Mouse (Mus musculus) ES-Bruce4 (cell line): Measurements from ENCODE around the gene Wrap73. TPM values are rescaled to one million over a fixed set of nuclear protein-coding genes. Genes with fewer than 3 reads are reported as not detected.
A peak's percentile ranks its signal among the peaks of the same experiment; 100 is the strongest.

Experiments
- H3K27ac ChIP-seq: 2 replicates; pipeline ENCODE4 v1.5.1; 2012; ENCODE audit warnings: low read length, inconsistent platforms; ENCODE audit not compliant: insufficient read depth
- H3K27me3 ChIP-seq: 2 replicates; pipeline ENCODE4 v1.6.1; 2012; ENCODE audit warnings: mild to moderate bottlenecking, low read length, inconsistent platforms; ENCODE audit not compliant: control insufficient read depth, poor library complexity, insufficient read depth, severe bottlenecking
- H3K36me3 ChIP-seq: 2 replicates; pipeline ENCODE4 v1.6.1; 2012; ENCODE audit warnings: inconsistent platforms, mild to moderate bottlenecking, low read length, moderate library complexity; ENCODE audit not compliant: control insufficient read depth, poor library complexity, insufficient read depth, severe bottlenecking
- H3K4me1 ChIP-seq: one replicate; pipeline ENCODE4 v1.8.1; 2011; ENCODE audit warnings: low read length; ENCODE audit not compliant: control insufficient read depth, insufficient read depth
- H3K4me3 ChIP-seq: 2 replicates; pipeline ENCODE4 v1.5.1; 2011; ENCODE audit warnings: low read depth, mild to moderate bottlenecking, low read length
- H3K9ac ChIP-seq: 2 replicates; pipeline ENCODE4 v1.6.1; 2012; ENCODE audit warnings: low read depth, mild to moderate bottlenecking, inconsistent platforms; ENCODE audit not compliant: poor library complexity, severe bottlenecking
- H3K9me3 ChIP-seq: replicated peaks from 2 replicates; pipeline ENCODE4 v1.6.1; 2012; ENCODE audit warnings: mild to moderate bottlenecking, low read length, inconsistent platforms; ENCODE audit not compliant: control insufficient read depth, poor library complexity, insufficient read depth, severe bottlenecking
- CTCF ChIP-seq: IDR thresholded peaks from one replicate; pipeline ENCODE4 v1.8.1; 2011; ENCODE audit warnings: low read depth, low read length
- EP300 ChIP-seq: IDR thresholded peaks from 2 replicates; pipeline ENCODE4 v1.6.1; 2011; ENCODE audit warnings: low read depth, low read length; ENCODE audit not compliant: insufficient read depth
- POLR2A ChIP-seq: IDR thresholded peaks from one replicate; pipeline ENCODE4 v1.8.1; 2011; ENCODE audit warnings: low read length; ENCODE audit not compliant: insufficient read depth
- polyA plus RNA-seq: library from polyadenylated mRNA; stranded (reverse); fragments of >200 nt; gene quantifications from 2 replicates; pipeline ENCODE4 v1.2.4, GENCODE M21; 2011; ENCODE audit warnings: low read depth; ENCODE audit not compliant: missing spikeins, insufficient read depth, insufficient read length

Wrap73 gene
- polyA plus RNA-seq, 1 experiment = 11.9 TPM

DNA sequence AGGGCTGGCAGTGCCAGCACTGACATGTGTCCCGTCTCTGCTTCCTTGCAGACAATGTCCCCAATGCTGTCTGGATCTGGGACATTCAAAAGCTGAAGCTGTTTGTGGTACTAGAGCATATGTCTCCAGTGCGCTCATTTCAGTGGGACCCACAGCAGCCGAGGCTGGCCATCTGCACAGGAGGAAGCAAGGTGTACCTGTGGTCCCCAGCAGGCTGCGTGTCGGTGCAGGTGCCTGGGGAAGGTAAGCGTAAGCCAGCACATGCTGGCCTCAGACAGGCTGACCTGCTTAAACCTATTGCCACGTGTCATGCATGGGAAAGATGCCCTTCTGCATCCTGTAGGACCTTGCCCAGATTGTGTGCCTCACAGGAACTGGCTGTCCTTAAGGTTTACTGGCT lies 13.9 kb downstream of the Wrap73 start:
- Histone ChIP-seq H3K9ac (no peak overlapping the region), H3K36me3 (peaks cover 9% of the 10 kb centered on the region), H3K27ac (no peak overlapping the region), H3K4me1 (no peaks in the 10 kb centered on the region), H3K27me3 (no peaks in the 10 kb centered on the region), H3K4me3 (no peak overlapping the region), H3K9me3 (no peaks in the 10 kb centered on the region)
- no peak for TF ChIP-seq CTCF
- TF ChIP-seq EP300 = no peak
- TF ChIP-seq POLR2A = no peak

DNA sequence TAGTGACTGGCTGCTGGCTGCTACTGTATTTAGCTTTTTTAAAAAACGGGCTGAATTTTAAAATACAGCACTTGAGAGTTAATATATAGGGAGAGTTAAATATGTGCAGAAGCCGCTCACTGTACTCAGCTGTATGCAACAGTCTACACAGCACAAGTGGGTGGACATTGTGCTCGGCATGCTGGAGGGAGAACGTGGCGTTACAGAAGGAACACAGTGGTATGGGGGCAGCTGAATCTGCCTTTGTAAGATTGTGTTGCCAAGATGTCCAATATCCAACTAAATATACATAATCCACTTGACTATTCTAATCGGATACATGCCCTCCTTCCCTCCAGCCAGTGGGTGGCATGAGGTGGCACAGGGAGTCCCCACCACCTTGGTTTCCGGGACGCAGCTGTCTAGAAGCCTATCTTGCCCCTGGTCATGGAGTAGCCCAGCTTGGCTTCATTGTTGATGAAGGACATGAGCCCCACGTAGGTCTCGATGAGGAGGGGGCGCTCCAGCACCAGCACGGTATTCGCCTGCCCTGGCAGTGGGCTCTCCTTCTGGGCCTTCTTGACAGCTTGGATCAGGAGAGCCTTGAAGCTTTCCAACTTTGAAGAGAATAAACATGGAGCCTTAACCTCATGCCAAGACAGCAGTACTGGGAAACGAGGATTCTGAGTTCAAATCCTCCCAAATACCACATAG lies 15.9 kb downstream of the Wrap73 start:
- Histone ChIP-seq H3K36me3 (peaks cover 9% of the 10 kb centered on the region; the same call in 1 of the 2 replicates), H3K9ac (no peak overlapping the region), H3K4me1 (peaks cover 2% of the 10 kb centered on the region), H3K27ac (no peak overlapping the region), H3K27me3 (no peaks in the 10 kb centered on the region), H3K9me3 (no peaks in the 10 kb centered on the region), H3K4me3 (no peak overlapping the region)
- TF ChIP-seq CTCF = no peak
- TF ChIP-seq EP300 = no peak
- TF ChIP-seq POLR2A = no peak

- Histone ChIP-seq H3K4me1 (peaks cover 2% of the 10 kb centered on the region), H3K27me3 (no peaks in the 10 kb centered on the region), H3K9me3 (no peaks in the 10 kb centered on the region), H3K9ac (no peak overlapping the region), H3K36me3 (peaks cover 9% of the 10 kb centered on the region; the same call in 1 of the 2 replicates), H3K27ac (no peak overlapping the region), H3K4me3 (no peak overlapping the region)
- TF ChIP-seq POLR2A (no peak), EP300 (no peak), CTCF (peak; percentile 97)
Observed at GRCm38 (mm10) chr4:154159002-154159401, 16.8 kb downstream of the Wrap73 start.

GRCm38 (mm10) chr4:154159961-154160537 lies 17.9 kb downstream of the Wrap73 start:
- Histone ChIP-seq H3K9ac (peak overlapping the region; percentile 85), H3K27me3 (no peaks in the 10 kb centered on the region), H3K4me1 (peaks cover 2% of the 10 kb centered on the region), H3K9me3 (no peaks in the 10 kb centered on the region), H3K36me3 (peaks cover 9% of the 10 kb centered on the region; the same call in 1 of the 2 replicates), H3K4me3 (peak overlapping the region; percentile 73), H3K27ac (no peak overlapping the region)
- TF ChIP-seq POLR2A (no peak), CTCF (no peak), EP300 (no peak)

DNA sequence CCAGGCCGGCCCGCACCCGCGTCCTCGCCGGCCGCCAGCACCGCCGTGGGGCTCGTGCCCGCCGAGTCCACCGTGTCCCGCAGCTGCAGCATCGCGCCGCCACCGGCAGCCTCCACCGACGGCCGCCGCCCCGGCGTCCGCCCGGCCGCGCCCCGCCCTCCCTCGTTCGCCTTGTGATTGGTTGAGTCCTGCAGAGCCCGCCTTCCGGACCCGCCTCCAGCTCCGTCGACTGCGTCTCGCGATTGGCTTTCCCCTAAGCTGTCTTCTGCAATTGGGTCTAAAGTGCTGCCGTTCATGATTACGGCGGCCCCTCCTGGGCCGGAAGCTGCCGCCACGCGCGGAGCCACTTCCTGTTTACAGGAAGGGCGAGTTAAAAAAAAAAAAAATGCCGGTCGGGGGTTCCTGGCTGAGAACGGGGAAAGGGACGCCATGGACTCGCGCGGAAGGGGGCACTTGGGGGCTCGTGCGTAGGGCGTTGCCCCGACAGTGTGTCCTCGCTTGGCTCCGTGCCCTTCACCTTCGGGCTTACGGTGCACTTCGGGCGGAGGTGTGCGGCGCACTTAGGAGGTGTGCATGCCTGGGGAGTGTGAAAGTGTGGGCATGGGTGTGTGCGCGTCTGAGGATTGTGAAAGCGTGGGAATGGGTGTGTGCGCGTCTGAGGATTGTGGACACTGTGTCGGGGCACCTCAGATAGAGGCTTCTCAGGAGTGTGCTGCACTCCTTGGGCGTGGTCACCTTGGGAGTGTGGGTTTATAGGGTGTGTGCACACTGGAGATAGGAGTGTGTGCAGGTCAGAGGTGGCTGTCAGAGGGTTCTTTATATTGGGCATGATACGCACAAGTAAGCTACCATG lies 18.6 kb downstream of the Wrap73 start, which contains the start of gene Tprgl:
Gene Tprgl (minus strand): TSS at position 129 of the 853 bp plus-strand sequence.
- H3K27ac ChIP-seq = no peak within 1 kb of the TSS
- TF ChIP-seq EP300 (no peak), CTCF (no peak), POLR2A (no peak)
- H3K36me3 ChIP-seq = peaks cover 9% of the 10 kb centered on the region; the same call in 1 of the 2 replicates
- no peaks in the 10 kb centered on the region for H3K27me3 ChIP-seq
- peaks cover 2% of the 10 kb centered on the region for H3K4me1 ChIP-seq
- peak within 1 kb of the TSS; percentile 85 for H3K9ac ChIP-seq
- H3K4me3 ChIP-seq = peak within 1 kb of the TSS; percentile 85
- H3K9me3 ChIP-seq = no peaks in the 10 kb centered on the region
